Mouse (Mus musculus): ENCODE data around the gene Aaas. TPM values are rescaled to one million over a fixed set of nuclear protein-coding genes. Genes with fewer than 3 reads are reported as not detected.
A peak's percentile ranks its signal among the peaks of the same experiment; 100 is the strongest.

The Aaas gene
- polyA plus RNA-seq, 1 experiment from 2014 or later, result 95.6 TPM

GRCm38 (mm10) chr15:102356501-102357325 lies 6.1 kb upstream of the Aaas start:
- peak overlapping the region; percentile 49 for H3K4me3 ChIP-seq (replicated peaks)

GRCm38 (mm10) chr15:102355871-102356441 lies 5.4 kb upstream of the Aaas start:
- under 1% methylated on average over 38 of the region's 38 CpGs for WGBS
- Histone ChIP-seq H3K36me3 (no peaks in the 10 kb centered on the region), H3K27ac (peak overlapping the region; percentile 97), H3K27me3 (peaks cover 21% of the 10 kb centered on the region), H3K9ac (replicated peaks) (peak overlapping the region; percentile 78), H3K4me1 (replicated peaks) (peaks cover 46% of the 10 kb centered on the region), H3K4me2 (peak overlapping the region; percentile 92), H3K4me3 (replicated peaks) (peak overlapping the region; percentile 49), H3K9me3 (no peaks in the 10 kb centered on the region)
- peak; percentile 30; the same call in 1 of the 2 replicates for ATAC-seq (ENCODE audit: insufficient number of reproducible peaks, insufficient read depth, low FRiP score, low TSS enrichment, low read depth)

More at GRCm38 (mm10) chr15:102356501-102357325, 6.1 kb upstream of the Aaas start:
- ATAC-seq (ENCODE audit: insufficient number of reproducible peaks, insufficient read depth, low FRiP score, low TSS enrichment, low read depth), result no peak
- peak overlapping the region; percentile 78 for H3K9ac ChIP-seq (replicated peaks)
- peak overlapping the region; percentile 92 for H3K4me2 ChIP-seq
- no peaks in the 10 kb centered on the region for H3K36me3 ChIP-seq
- H3K4me1 ChIP-seq (replicated peaks), result peaks cover 42% of the 10 kb centered on the region
- H3K27me3 ChIP-seq, result peaks cover 21% of the 10 kb centered on the region
- 19% methylated on average over 16 of the region's 16 CpGs for WGBS
- H3K27ac ChIP-seq, result peak overlapping the region; percentile 97
- H3K9me3 ChIP-seq, result no peaks in the 10 kb centered on the region

- Histone ChIP-seq H3K4me2 (peak overlapping the region; percentile 92), H3K9ac (replicated peaks) (peak overlapping the region; percentile 78), H3K4me1 (replicated peaks) (peaks cover 47% of the 10 kb centered on the region), H3K27ac (peak overlapping the region; percentile 97), H3K4me3 (replicated peaks) (peak overlapping the region; percentile 49), H3K36me3 (no peaks in the 10 kb centered on the region), H3K27me3 (peaks cover 20% of the 10 kb centered on the region), H3K9me3 (no peaks in the 10 kb centered on the region)
- under 1% methylated on average over 49 of the region's 49 CpGs for WGBS
- ATAC-seq (ENCODE audit: insufficient number of reproducible peaks, insufficient read depth, low FRiP score, low TSS enrichment, low read depth), result peak; percentile 32; the same call in 1 of the 2 replicates
These were observed 4.7 kb upstream of the Aaas start for GRCm38 (mm10) chr15:102355134-102355870.

- 82% methylated on average over 2 of the region's 2 CpGs for WGBS
- H3K4me1 ChIP-seq (replicated peaks), result peaks cover 47% of the 10 kb centered on the region
- H3K36me3 ChIP-seq, result no peaks in the 10 kb centered on the region
- no peak overlapping the region for H3K9ac ChIP-seq (replicated peaks)
- peaks cover 12% of the 10 kb centered on the region for H3K27me3 ChIP-seq
- H3K9me3 ChIP-seq, result no peaks in the 10 kb centered on the region
- 0 out of 2 replicates have a peak overlapping the region, but pooled peaks have one; percentile 46 for H3K27ac ChIP-seq
- no peak overlapping the region for H3K4me2 ChIP-seq
- H3K4me3 ChIP-seq (replicated peaks), result no peak overlapping the region
- ATAC-seq (ENCODE audit: insufficient number of reproducible peaks, insufficient read depth, low FRiP score, low TSS enrichment, low read depth), result no peak
These were observed 3.4 kb upstream of the Aaas start for GRCm38 (mm10) chr15:102353986-102354385.

GRCm38 (mm10) chr15:102352177-102352576 lies 1.6 kb upstream of the Aaas start:
- Histone ChIP-seq H3K4me3 (replicated peaks) (no peak overlapping the region), H3K36me3 (peaks cover 10% of the 10 kb centered on the region), H3K27ac (no peak overlapping the region), H3K27me3 (no peaks in the 10 kb centered on the region), H3K4me1 (replicated peaks) (peaks cover 30% of the 10 kb centered on the region), H3K4me2 (no peak overlapping the region), H3K9me3 (no peaks in the 10 kb centered on the region), H3K9ac (replicated peaks) (no peak overlapping the region)
- 56% methylated on average over 2 of the region's 2 CpGs for WGBS
- ATAC-seq (ENCODE audit: insufficient number of reproducible peaks, insufficient read depth, low FRiP score, low TSS enrichment, low read depth), result no peak

GRCm38 (mm10) chr15:102350942-102351291 lies 346 bp upstream of the Aaas start:
- no peaks in the 10 kb centered on the region for H3K9me3 ChIP-seq
- peak overlapping the region; percentile 60; the same call in 1 of the 2 replicates for H3K27ac ChIP-seq
- no peak for ATAC-seq (ENCODE audit: insufficient number of reproducible peaks, insufficient read depth, low FRiP score, low TSS enrichment, low read depth)
- peaks cover 18% of the 10 kb centered on the region for H3K4me1 ChIP-seq (replicated peaks)
- H3K36me3 ChIP-seq, result peaks cover 23% of the 10 kb centered on the region
- 10% methylated on average over 11 of the region's 11 CpGs for WGBS
- H3K4me2 ChIP-seq, result peak overlapping the region; percentile 81
- peak overlapping the region; percentile 75 for H3K4me3 ChIP-seq (replicated peaks)
- no peaks in the 10 kb centered on the region for H3K27me3 ChIP-seq
- peak overlapping the region; percentile 55 for H3K9ac ChIP-seq (replicated peaks)

GRCm38 (mm10) chr15:102346444-102346843 lies 4.1 kb downstream of the Aaas start:
- no peak for ATAC-seq (ENCODE audit: insufficient number of reproducible peaks, insufficient read depth, low FRiP score, low TSS enrichment, low read depth)
- Histone ChIP-seq H3K9ac (replicated peaks) (no peak overlapping the region), H3K4me3 (replicated peaks) (no peak overlapping the region), H3K4me2 (no peak overlapping the region), H3K4me1 (replicated peaks) (peaks cover 9% of the 10 kb centered on the region), H3K27ac (no peak overlapping the region), H3K27me3 (no peaks in the 10 kb centered on the region), H3K36me3 (peaks cover 62% of the 10 kb centered on the region), H3K9me3 (no peaks in the 10 kb centered on the region)
- 64% methylated on average over 4 of the region's 4 CpGs for WGBS

- Histone ChIP-seq H3K9me3 (no peaks in the 10 kb centered on the region), H3K27ac (no peak overlapping the region), H3K36me3 (peaks cover 74% of the 10 kb centered on the region), H3K4me2 (no peak overlapping the region), H3K9ac (replicated peaks) (no peak overlapping the region), H3K27me3 (no peaks in the 10 kb centered on the region), H3K4me1 (replicated peaks) (no peaks in the 10 kb centered on the region), H3K4me3 (replicated peaks) (no peak overlapping the region)
- no peak for ATAC-seq (ENCODE audit: insufficient number of reproducible peaks, insufficient read depth, low FRiP score, low TSS enrichment, low read depth)
- WGBS, result 99% methylated on average over 3 of the region's 3 CpGs
These were observed 6.1 kb downstream of the Aaas start for GRCm38 (mm10) chr15:102344490-102344889.

- Histone ChIP-seq H3K4me2 (no peak overlapping the region), H3K4me1 (replicated peaks) (no peaks in the 10 kb centered on the region), H3K4me3 (replicated peaks) (no peak overlapping the region), H3K27me3 (no peaks in the 10 kb centered on the region), H3K9ac (replicated peaks) (no peak overlapping the region), H3K9me3 (no peaks in the 10 kb centered on the region), H3K27ac (no peak overlapping the region), H3K36me3 (peaks cover 86% of the 10 kb centered on the region)
- 17% methylated on average over 1 of the region's 1 CpGs for WGBS
- no peak for ATAC-seq (ENCODE audit: insufficient number of reproducible peaks, insufficient read depth, low FRiP score, low TSS enrichment, low read depth)
These were observed 9.0 kb downstream of the Aaas start for GRCm38 (mm10) chr15:102341580-102341979.

- Histone ChIP-seq H3K27me3 (no peaks in the 10 kb centered on the region), H3K36me3 (peaks cover 86% of the 10 kb centered on the region), H3K9me3 (no peaks in the 10 kb centered on the region), H3K27ac (no peak overlapping the region), H3K4me3 (replicated peaks) (no peak overlapping the region), H3K4me2 (no peak overlapping the region), H3K4me1 (replicated peaks) (no peaks in the 10 kb centered on the region), H3K9ac (replicated peaks) (no peak overlapping the region)
- no peak for ATAC-seq (ENCODE audit: insufficient number of reproducible peaks, insufficient read depth, low FRiP score, low TSS enrichment, low read depth)
- 63% methylated on average over 5 of the region's 5 CpGs for WGBS
These were observed 11.0 kb downstream of the Aaas start for GRCm38 (mm10) chr15:102339612-102340011.

GRCm38 (mm10) chr15:102336946-102337345 lies 13.6 kb downstream of the Aaas start:
- Histone ChIP-seq H3K4me2 (no peak overlapping the region), H3K9me3 (no peaks in the 10 kb centered on the region), H3K27me3 (no peaks in the 10 kb centered on the region), H3K27ac (no peak overlapping the region), H3K9ac (replicated peaks) (no peak overlapping the region), H3K4me1 (replicated peaks) (peaks cover 15% of the 10 kb centered on the region), H3K36me3 (peaks cover 88% of the 10 kb centered on the region), H3K4me3 (replicated peaks) (no peak overlapping the region)
- ATAC-seq (ENCODE audit: insufficient number of reproducible peaks, insufficient read depth, low FRiP score, low TSS enrichment, low read depth), result no peak
- 90% methylated on average over 4 of the region's 4 CpGs for WGBS

All from limb, embryonic 12.5 days (tissue).